Mouse (Mus musculus) natural killer cell, adult 2 months (primary cell): ENCODE results near the gene Olfr747.
"Not testable (repeated sequence)": the region's sequence is repeated elsewhere in the genome, so short reads cannot be mapped to it uniquely, and the experiment has no call there.

ENCODE experiments used
- DNase-seq, 2 experiments: peaks; one replicate each; pipeline ENCODE4 v3.0.0; 2022; ENCODE audit warnings: low spot score in 2 of 2

Gene Olfr747

DNA sequence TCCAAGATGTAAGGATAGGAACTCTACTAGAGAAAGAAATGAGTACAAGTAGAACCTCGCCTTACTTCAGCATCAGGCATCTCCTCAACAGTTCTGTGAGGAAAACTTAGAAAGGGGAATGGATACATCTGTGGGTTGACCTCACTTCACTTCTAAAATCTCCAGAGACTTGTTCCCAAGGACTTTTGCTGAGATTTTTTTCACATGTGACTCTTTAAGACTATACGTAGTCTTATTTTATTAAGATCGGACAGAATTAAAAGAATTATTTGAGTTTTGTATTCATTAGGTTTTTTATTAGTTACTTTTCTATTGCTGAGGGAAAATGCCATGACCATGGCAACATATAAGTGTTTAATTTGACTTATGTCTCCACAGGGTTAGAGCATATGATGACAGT is at the start of gene Olfr747:
TSS of gene Olfr747 (minus strand) at position 101 of the 400 bp plus-strand sequence.
- no peak for DNase-seq

GRCm38 (mm10) chr14:50741584-50741983 is 48.6 kb upstream of the Olfr747 start:
- no peak for DNase-seq

- DNase-seq, result no peak
Measured at GRCm38 (mm10) chr14:50740334-50740733, 47.3 kb upstream of the Olfr747 start.

GRCm38 (mm10) chr14:50722371-50722770 is 29.4 kb upstream of the Olfr747 start:
- DNase-seq, result not testable (repeated sequence)

- DNase-seq, result not testable (repeated sequence)
Measured at GRCm38 (mm10) chr14:50719875-50720274, 26.9 kb upstream of the Olfr747 start.

- no peak for DNase-seq
Measured at GRCm38 (mm10) chr14:50707073-50707472, 14.1 kb upstream of the Olfr747 start, which contains the start of gene Olfr748. Olfr748 (plus strand) TSS chr14:50707373.

DNA sequence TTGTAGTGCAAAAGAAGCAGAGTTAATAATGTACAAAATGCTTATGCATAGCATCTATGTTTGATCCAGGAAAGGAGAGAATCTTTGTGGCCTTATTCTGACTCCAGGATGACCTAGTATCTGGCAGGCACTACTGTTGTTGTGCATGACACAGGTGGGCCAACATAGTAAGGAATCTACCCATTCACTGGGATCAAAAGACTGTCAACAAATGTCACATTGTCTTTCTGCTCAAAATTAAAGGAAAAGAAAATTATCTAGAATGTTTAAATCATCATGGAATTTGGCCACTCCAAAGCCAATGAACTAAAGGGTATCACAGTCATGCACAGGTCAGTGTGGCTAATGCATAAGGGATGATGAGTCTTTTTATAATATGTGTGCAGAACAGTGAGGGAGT is 46.2 kb downstream of the Olfr747 start, which contains the start of gene Olfr746:
TSS of gene Olfr746 (plus strand) at position 301 of the 400 bp plus-strand sequence.
- no peak for DNase-seq

GRCm38 (mm10) chr14:50639088-50639487 is 53.9 kb downstream of the Olfr747 start, which contains the start of gene Olfr745:
Olfr745 (plus strand) TSS chr14:50639388.
- DNase-seq, result no peak
